Mouse (Mus musculus) olfactory bulb, adult 2 months (tissue): ENCODE results near the gene Sh2d1a. TPM values are rescaled to one million over a fixed set of nuclear protein-coding genes. Genes with fewer than 3 reads are reported as not detected.

ENCODE experiments used
- H3K27ac ChIP-seq: fragments of 200-500 bp; 2 replicates; pipeline ENCODE4 v1.5.1; 2012; ENCODE audit warnings: low read depth, low read length; ENCODE audit not compliant: insufficient read depth
- H3K4me1 ChIP-seq: fragments of 200-500 bp; 2 replicates; pipeline ENCODE4 v1.6.1; 2012; ENCODE audit warnings: low read length; ENCODE audit not compliant: control insufficient read depth, insufficient read depth
- H3K4me3 ChIP-seq: fragments of 200-500 bp; 2 replicates; pipeline ENCODE4 v1.5.1; 2012; ENCODE audit warnings: mild to moderate bottlenecking, low read depth, low read length, moderate library complexity; ENCODE audit not compliant: insufficient read depth
- CTCF ChIP-seq: fragments of 200-500 bp; IDR thresholded peaks from 2 replicates; pipeline ENCODE4 v1.5.1; 2012; ENCODE audit warnings: low read depth, mild to moderate bottlenecking, low read length, moderate library complexity; ENCODE audit not compliant: insufficient read depth
- POLR2A ChIP-seq: fragments of 200-500 bp; IDR thresholded peaks from 2 replicates; pipeline ENCODE4 v1.6.1; 2012; ENCODE audit warnings: mild to moderate bottlenecking, low read depth, low read length, moderate library complexity; ENCODE audit not compliant: insufficient read depth
- WGBS: fragments of 180-500 bp; shearing (Covaris S2); methylation state at CpG from one replicate; pipeline ENCODE4 v1.1.7; 2018; 5-methylcytosine and 5-hydroxymethylcytosine counted together
- polyA plus RNA-seq: library from polyadenylated mRNA; stranded (reverse); fragments of >200 nt; gene quantifications from 2 replicates; pipeline ENCODE4 v1.2.4, GENCODE M21; 2012; ENCODE audit warnings: low replicate concordance; ENCODE audit not compliant: missing spikeins, insufficient read depth, insufficient read length

The Sh2d1a gene
- polyA plus RNA-seq, 1 experiment: not detected

GRCm38 (mm10) chrX:42540030-42540755, 37.9 kb downstream of the Sh2d1a start:
- H3K4me1 ChIP-seq: no peaks in the 10 kb centered on the region
- no peak overlapping the region for H3K27ac ChIP-seq
- no peak for TF ChIP-seq CTCF
- no peak for TF ChIP-seq POLR2A
- 33% methylated on average over 3 of the region's 3 CpGs for WGBS
- no peak overlapping the region for H3K4me3 ChIP-seq

GRCm38 (mm10) chrX:42540756-42541053, 38.5 kb downstream of the Sh2d1a start:
- TF ChIP-seq CTCF (no peak), POLR2A (no peak)
- H3K4me1 ChIP-seq: no peaks in the 10 kb centered on the region
- 22% methylated on average over 5 of the region's 5 CpGs for WGBS
- no peak overlapping the region for H3K4me3 ChIP-seq
- no peak overlapping the region for H3K27ac ChIP-seq

- Histone ChIP-seq H3K4me1 (no peaks in the 10 kb centered on the region), H3K27ac (no peak overlapping the region), H3K4me3 (no peak overlapping the region)
- no peak for TF ChIP-seq POLR2A
- 100% methylated on average over 1 of the region's 1 CpGs for WGBS
Measured at GRCm38 (mm10) chrX:42545076-42545475, 42.8 kb downstream of the Sh2d1a start.

- 56% methylated on average over 4 of the region's 4 CpGs for WGBS
- Histone ChIP-seq H3K4me1 (no peaks in the 10 kb centered on the region), H3K27ac (no peak overlapping the region), H3K4me3 (no peak overlapping the region)
- TF ChIP-seq POLR2A (no peak), CTCF (no peak)
Measured at GRCm38 (mm10) chrX:42548513-42548912, 46.3 kb downstream of the Sh2d1a start.

GRCm38 (mm10) chrX:42557284-42557683, 55.0 kb downstream of the Sh2d1a start:
- Histone ChIP-seq H3K4me1 (no peaks in the 10 kb centered on the region), H3K27ac (no peak overlapping the region), H3K4me3 (no peak overlapping the region)
- 27% methylated on average over 7 of the region's 7 CpGs for WGBS
- TF ChIP-seq CTCF (peak; percentile 36; the same call in 1 of the 2 replicates), POLR2A (no peak)

- H3K27ac ChIP-seq: no peak overlapping the region
- TF ChIP-seq POLR2A (no peak), CTCF (no peak)
- 82% methylated on average over 4 of the region's 4 CpGs for WGBS
- no peak overlapping the region for H3K4me3 ChIP-seq
- no peaks in the 10 kb centered on the region for H3K4me1 ChIP-seq
Measured at GRCm38 (mm10) chrX:42558683-42559082, 56.4 kb downstream of the Sh2d1a start.

Other genes with a start within 250 kb of the Sh2d1a start
- not detected in 2 replicates for gene Tex13c2, start 12.8 kb upstream of the Sh2d1a start, polyA plus RNA-seq